Mouse (Mus musculus): ENCODE data around the gene Spock1. TPM values are rescaled to one million over a fixed set of nuclear protein-coding genes. Genes with fewer than 3 reads are reported as not detected.

Spock1 gene
- total and polyA plus RNA-seq, 3 experiments, result not detected

GRCm38 (mm10) chr13:57568404-57568803 is 339.7 kb downstream of the Spock1 start:
- H3K9me3 ChIP-seq (replicated peaks; ENCODE audit: low read length), result peaks cover 91% of the 10 kb centered on the region
- DNase-seq (ENCODE audit: extremely low read depth), result no peak
- no peaks in the 10 kb centered on the region for H3K36me3 ChIP-seq (replicated peaks in 1 of 2; ENCODE audit: control insufficient read depth in 1 of 2, insufficient read depth in 1 of 2, low read length in 1 of 2)
- no peak overlapping the region for H3K4me2 ChIP-seq (ENCODE audit: insufficient read depth, low read depth, poor library complexity, severe bottlenecking)
- H3K27ac ChIP-seq (ENCODE audit: insufficient read depth, low read depth), result no peak overlapping the region
- no peaks in the 10 kb centered on the region for H3K27me3 ChIP-seq (replicated peaks)
- H3K4me3 ChIP-seq (replicated peaks in 1 of 3; ENCODE audit: low read depth in 2 of 3, low read length in 2 of 3, poor library complexity in 1 of 3), result no peak overlapping the region
- H3K79me2 ChIP-seq (replicated peaks; ENCODE audit: control insufficient read depth, extremely low read depth, insufficient read depth, poor library complexity, severe bottlenecking), result no peaks in the 10 kb centered on the region
- no peak for TF ChIP-seq HCFC1 (IDR thresholded peaks at IDR 0.05; ENCODE audit: low read depth, low read length)
- peak; percentile 91 for TF ChIP-seq MAFK (IDR thresholded peaks at IDR 0.05; ENCODE audit: insufficient replicate concordance, low read length)
- no peak for TF ChIP-seq KAT2A (IDR thresholded peaks at IDR 0.05; ENCODE audit: insufficient replicate concordance, low read length)
- no peak for TF ChIP-seq ETS1 (conservative IDR thresholded peaks at IDR 0.05; ENCODE audit: low read depth, low read length)
- no peak for TF ChIP-seq UBTF (IDR thresholded peaks at IDR 0.05; ENCODE audit: low read depth, low read length)
- no peak overlapping the region for H3K9ac ChIP-seq (ENCODE audit: insufficient read depth, low read depth)
- dilution Hi-C loops (cut with MboI; ENCODE audit: extremely low pct_ligation_motif_present, extremely low pct_unique_long_range_greater_than_20kb, low sequenced_read_pairs) (no loop called here), in situ Hi-C loops (cut with MboI; ENCODE audit: low pct_ligation_motif_present, low pct_unique_long_range_greater_than_20kb, low sequenced_read_pairs) (no loop called here)
- no peaks in the 10 kb centered on the region for H3K4me1 ChIP-seq (ENCODE audit: control insufficient read depth in 1 of 2, insufficient read depth in 2 of 2)

GRCm38 (mm10) chr13:57555186-57555585 is 352.9 kb downstream of the Spock1 start:
- TF ChIP-seq POLR2A (IDR thresholded peaks at IDR 0.05; ENCODE audit: low read depth, low read length) (no peak), CTCF (conservative IDR thresholded peaks at IDR 0.05 in 1 of 2, IDR thresholded peaks at IDR 0.05 in 1 of 2; ENCODE audit: low read depth in 2 of 2, low read length in 2 of 2) (no peak), MEF2A (IDR thresholded peaks at IDR 0.05; ENCODE audit: borderline replicate concordance, low read depth, low read length) (no peak), MAZ (IDR thresholded peaks at IDR 0.05; ENCODE audit: low read depth, low read length) (no peak), ETS1 (conservative IDR thresholded peaks at IDR 0.05; ENCODE audit: low read depth, low read length) (no peak), TBP (conservative IDR thresholded peaks at IDR 0.05; ENCODE audit: low read depth, low read length) (no peak), POLR2AphosphoS2 (IDR thresholded peaks at IDR 0.05; ENCODE audit: low read depth, low read length) (no peak), CHD2 (IDR thresholded peaks at IDR 0.05; ENCODE audit: low read length) (no peak), IRF4 (IDR thresholded peaks at IDR 0.05; ENCODE audit: low read depth, low read length) (no peak), JUND (conservative IDR thresholded peaks at IDR 0.05; ENCODE audit: low read depth, low read length) (no peak), USF1 (IDR thresholded peaks at IDR 0.05; ENCODE audit: low read depth, low read length) (no peak), PAX5 (IDR thresholded peaks at IDR 0.05; ENCODE audit: low read length) (no peak), RAD21 (IDR thresholded peaks at IDR 0.05; ENCODE audit: low read depth, low read length) (no peak), ZNF384 (IDR thresholded peaks at IDR 0.05; ENCODE audit: low read depth, low read length) (no peak), MXI1 (IDR thresholded peaks at IDR 0.05; ENCODE audit: low read depth, low read length) (no peak), NELFE (IDR thresholded peaks at IDR 0.05; ENCODE audit: low read depth, low read length) (no peak), BHLHE40 (IDR thresholded peaks at IDR 0.05; ENCODE audit: low read depth, low read length) (no peak), GABPA (IDR thresholded peaks at IDR 0.05; ENCODE audit: insufficient replicate concordance, low read depth, low read length) (no peak)
- H3K36me3 ChIP-seq (replicated peaks in 1 of 2; ENCODE audit: control insufficient read depth in 1 of 2, insufficient read depth in 1 of 2, low read length in 1 of 2), result no peaks in the 10 kb centered on the region
- H3K27ac ChIP-seq (ENCODE audit: insufficient read depth, low read depth), result no peak overlapping the region
- H3K4me3 ChIP-seq (replicated peaks in 1 of 3; ENCODE audit: low read depth in 2 of 3, low read length in 2 of 3, poor library complexity in 1 of 3), result no peak overlapping the region
- H3K4me1 ChIP-seq (ENCODE audit: control insufficient read depth in 1 of 2, insufficient read depth in 2 of 2), result no peaks in the 10 kb centered on the region
- no peak for DNase-seq (ENCODE audit: extremely low read depth)
- no peaks in the 10 kb centered on the region for H3K27me3 ChIP-seq (replicated peaks)
- no peak overlapping the region for H3K4me2 ChIP-seq (ENCODE audit: insufficient read depth, low read depth, poor library complexity, severe bottlenecking)
- no peaks in the 10 kb centered on the region for H3K79me2 ChIP-seq (replicated peaks; ENCODE audit: control insufficient read depth, extremely low read depth, insufficient read depth, poor library complexity, severe bottlenecking)
- H3K9me3 ChIP-seq (replicated peaks; ENCODE audit: low read length), result peaks cover 90% of the 10 kb centered on the region
- dilution Hi-C loops (cut with MboI; ENCODE audit: extremely low pct_ligation_motif_present, extremely low pct_unique_long_range_greater_than_20kb, low sequenced_read_pairs), result no loop called here
- in situ Hi-C loops (cut with MboI; ENCODE audit: low pct_ligation_motif_present, low pct_unique_long_range_greater_than_20kb, low sequenced_read_pairs), result no loop called here
- no peak overlapping the region for H3K9ac ChIP-seq (ENCODE audit: insufficient read depth, low read depth)
